Mouse (Mus musculus): Measurements from ENCODE around the gene Spen.

DNA sequence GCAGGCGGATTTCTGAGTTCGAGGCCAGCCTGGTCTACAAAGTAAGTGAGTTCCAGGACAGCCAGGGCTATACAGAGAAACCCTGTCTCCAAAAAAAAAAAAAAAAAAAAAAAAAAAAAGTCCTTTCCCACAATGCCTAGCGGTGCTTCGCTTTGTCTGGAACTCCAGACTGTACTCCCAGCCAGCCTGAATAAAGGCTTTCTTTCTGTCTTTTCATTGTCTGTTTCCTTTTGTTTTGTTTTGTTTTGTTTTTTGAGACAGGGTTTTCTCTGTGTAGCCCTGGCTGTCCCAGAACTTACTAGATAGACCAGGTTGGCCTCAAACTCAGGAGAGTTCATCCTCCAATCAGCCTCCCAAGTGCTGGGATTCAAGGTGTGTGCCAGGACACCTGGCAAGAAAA, 25.8 kb upstream of the Spen start:
- TF ChIP-seq CTCF (IDR thresholded peaks at IDR 0.05; ENCODE audit: low read depth, low read length), result no peak
- TF ChIP-seq EP300 (IDR thresholded peaks at IDR 0.05; ENCODE audit: insufficient read depth, low read depth, low read length), result no peak
- TF ChIP-seq POLR2A (IDR thresholded peaks at IDR 0.05; ENCODE audit: insufficient read depth, low read length), result no peak
